Comparison of ENCODE assay signal across 8 mouse cellular contexts in the genomic region with DNA sequence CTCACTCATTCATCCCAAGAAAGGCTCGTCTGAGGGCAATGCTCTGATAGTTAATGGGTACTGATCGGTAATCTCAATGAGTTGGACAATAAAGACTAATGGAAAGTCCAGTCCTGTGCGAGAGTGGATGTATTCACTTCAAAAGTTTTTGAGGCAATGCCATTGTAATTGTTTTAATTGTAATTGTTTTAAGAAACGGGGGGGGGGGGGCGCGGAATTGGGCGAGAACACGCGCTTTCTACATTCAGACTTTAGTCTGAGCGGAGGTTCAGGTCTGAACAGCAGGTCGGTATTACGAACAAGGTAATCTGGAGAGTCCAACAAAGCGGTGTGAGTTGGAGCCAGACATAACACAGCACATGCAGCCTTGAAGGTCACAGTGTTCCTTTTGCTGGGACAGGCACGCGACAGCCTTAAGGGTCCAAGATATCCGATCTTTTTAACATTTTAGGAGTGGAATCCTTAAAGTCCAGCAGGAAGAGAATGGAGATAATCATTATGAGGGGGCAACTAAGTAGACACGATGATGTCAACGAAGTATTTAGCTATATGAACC. TPM values are rescaled to one million over a fixed set of nuclear protein-coding genes. Genes with fewer than 3 reads are reported as not detected.
DNase-seq lines count a peak whose midpoint lies in the region; ATAC-seq and TF ChIP-seq lines count a peak whose summit lies in the region.

No protein-coding gene starts in this region.

- H3K27me3 ChIP-seq in lung, postnatal 0 days (replicated peaks; ENCODE audit: insufficient read depth, low read length) = no peaks in the 10 kb centered on the region
- H3K27me3 ChIP-seq in embryonic facial prominence, embryonic 15.5 days = no peaks in the 10 kb centered on the region
- H3K27me3 ChIP-seq in intestine, postnatal 0 days (replicated peaks; ENCODE audit: control insufficient read depth, insufficient read depth, low read length) = no peaks in the 10 kb centered on the region

- H3K9me3 ChIP-seq in lung, postnatal 0 days (ENCODE audit: low read length) = no peaks in the 10 kb centered on the region
- H3K9me3 ChIP-seq in embryonic facial prominence, embryonic 15.5 days (replicated peaks) = no peaks in the 10 kb centered on the region
- no peaks in the 10 kb centered on the region for H3K9me3 ChIP-seq in intestine, postnatal 0 days (ENCODE audit: control insufficient read depth)

- peaks cover 19% of the 10 kb centered on the region; the same call in 1 of the 2 replicates for H3K79me2 ChIP-seq in macrophage (ENCODE audit: inconsistent target)

- no peak for TF ChIP-seq CTCF in lung, postnatal 0 days (IDR thresholded peaks at IDR 0.05)
- no peak for TF ChIP-seq CTCF in intestine, postnatal 0 days (IDR thresholded peaks at IDR 0.05; ENCODE audit: low read depth)

- H3K9ac ChIP-seq in lung, postnatal 0 days (replicated peaks; ENCODE audit: low read depth) = peak overlapping the region; percentile 88; the same call in 1 of the 2 replicates
- H3K9ac ChIP-seq in embryonic facial prominence, embryonic 15.5 days = peak overlapping the region; percentile 91
- peak overlapping the region; percentile 93 for H3K9ac ChIP-seq in intestine, postnatal 0 days (ENCODE audit: low read depth, low read length)

- no peak for DNase-seq in lung, postnatal 0 days (ENCODE audit: low spot score)
- DNase-seq in lung, adult 18-20 months = no peak
- DNase-seq in frontal cortex, postnatal 10 days (ENCODE audit: low spot score in 2 of 2) = no peak
- DNase-seq in layer of hippocampus, postnatal 25 days (ENCODE audit: extremely low spot score in 1 of 2, low spot score in 1 of 2) = no peak
- DNase-seq in cerebellum, postnatal 4 days (ENCODE audit: low spot score in 2 of 2) = no peak

- WGBS in lung, postnatal 0 days = 4% methylated on average over 18 of the region's 18 CpGs
- 2% methylated on average over 18 of the region's 18 CpGs for WGBS in embryonic facial prominence, embryonic 15.5 days
- 3% methylated on average over 18 of the region's 18 CpGs for WGBS in intestine, postnatal 0 days
- 5% methylated on average over 17 of the region's 18 CpGs for WGBS in macrophage (ENCODE audit: missing documents)

- H3K4me2 ChIP-seq in lung, postnatal 0 days (replicated peaks; ENCODE audit: low read depth, low read length) = peak overlapping the region; percentile 88
- H3K4me2 ChIP-seq in embryonic facial prominence, embryonic 15.5 days (replicated peaks) = peak overlapping the region; percentile 90
- H3K4me2 ChIP-seq in intestine, postnatal 0 days (replicated peaks; ENCODE audit: low read depth) = peak overlapping the region; percentile 96

- H3K36me3 ChIP-seq in lung, postnatal 0 days (ENCODE audit: insufficient read depth, low read length) = peaks cover 4% of the 10 kb centered on the region; the same call in 1 of the 2 replicates
- peaks cover 10% of the 10 kb centered on the region for H3K36me3 ChIP-seq in embryonic facial prominence, embryonic 15.5 days
- peaks cover 6% of the 10 kb centered on the region for H3K36me3 ChIP-seq in intestine, postnatal 0 days (ENCODE audit: control insufficient read depth, insufficient read depth)
- H3K36me3 ChIP-seq in macrophage (ENCODE audit: inconsistent target) = 0 out of 2 replicates have a peak, but pooled peaks cover 6% of the 10 kb centered on the region

- TF ChIP-seq EP300 in lung, postnatal 0 days (IDR thresholded peaks at IDR 0.05) = no peak

- no peak for ATAC-seq in lung, postnatal 0 days
- ATAC-seq in embryonic facial prominence, embryonic 15.5 days (ENCODE audit: insufficient number of reproducible peaks, low FRiP score, low TSS enrichment, low read depth) = no peak
- no peak for ATAC-seq in intestine, postnatal 0 days

- H3K27ac ChIP-seq in lung, postnatal 0 days (ENCODE audit: low read length) = peak overlapping the region; percentile 96
- H3K27ac ChIP-seq in embryonic facial prominence, embryonic 15.5 days (replicated peaks) = peak overlapping the region; percentile 98
- peak overlapping the region; percentile 91 for H3K27ac ChIP-seq in intestine, postnatal 0 days (ENCODE audit: low read depth, low read length)
- no peak overlapping the region for H3K27ac ChIP-seq in macrophage

- H3K4me3 ChIP-seq in lung, postnatal 0 days (ENCODE audit: low read depth, low read length) = peak overlapping the region; percentile 76
- peak overlapping the region; percentile 86 for H3K4me3 ChIP-seq in embryonic facial prominence, embryonic 15.5 days (replicated peaks)
- peak overlapping the region; percentile 91 for H3K4me3 ChIP-seq in intestine, postnatal 0 days (ENCODE audit: low read depth, low read length)
- H3K4me3 ChIP-seq in macrophage (ENCODE audit: inconsistent target) = peak overlapping the region; percentile 45

- H3K4me1 ChIP-seq in lung, postnatal 0 days (ENCODE audit: insufficient read depth, low read depth, low read length) = peaks cover 9% of the 10 kb centered on the region; the same call in 1 of the 2 replicates
- H3K4me1 ChIP-seq in embryonic facial prominence, embryonic 15.5 days = peaks cover 19% of the 10 kb centered on the region
- no peaks in the 10 kb centered on the region; the same call in 1 of the 2 replicates for H3K4me1 ChIP-seq in intestine, postnatal 0 days (replicated peaks; ENCODE audit: control insufficient read depth, insufficient read depth, low read length)

RNA-seq across cellular contexts. Expression of a gene that starts 1.0 kb away (rescaled TPM):
- 25.0 and 25.2 TPM in 2 replicates for polyA plus RNA-seq in lung, postnatal 0 days (2015; fragmentation: Nextera tagmentation; extraction: Ambion mirVana)
- 37.4 and 39.9 TPM in 2 replicates for polyA plus RNA-seq in embryonic facial prominence, embryonic 15.5 days (2015; fragmentation: Nextera tagmentation; extraction: Ambion mirVana)
- 12.9 and 15.4 TPM in 2 replicates for polyA plus RNA-seq in intestine, postnatal 0 days (2015; fragmentation: Nextera tagmentation; extraction: Ambion mirVana)
- total RNA-seq in macrophage (2018; cell fraction: chromatin; rRNA removed) = 100 to 1,000 TPM in 13 of 26 experiments, 10 to 100 TPM in 13; 52.9 to 345 (median 101) TPM
- 10 to 100 TPM; 16.7 to 60.5 (median 22.1) TPM for total RNA-seq in macrophage (2018; cell fraction: cytosol; rRNA removed)
- 100 to 1,000 TPM in 14 of 26 experiments, 10 to 100 TPM in 12; 46.0 to 278 (median 111) TPM for total RNA-seq in macrophage (2018; cell fraction: nucleus; rRNA removed)
- polyA plus RNA-seq in macrophage (2018) = 16.1 to 19.7 TPM (median 16.8 TPM) in 3 replicates
- total RNA-seq in layer of hippocampus, postnatal 25 days (2021) = 10 to 100 TPM; 38.3 to 42.1 TPM

RNA-seq across cellular contexts. Expression of a gene that starts 36.0 kb away (rescaled TPM):
- polyA plus RNA-seq in lung, postnatal 0 days (2015; fragmentation: Nextera tagmentation; extraction: Ambion mirVana) = 0.63 and 0.76 TPM in 2 replicates
- 1.7 and 1.8 TPM in 2 replicates for polyA plus RNA-seq in embryonic facial prominence, embryonic 15.5 days (2015; fragmentation: Nextera tagmentation; extraction: Ambion mirVana)
- polyA plus RNA-seq in intestine, postnatal 0 days (2015; fragmentation: Nextera tagmentation; extraction: Ambion mirVana) = 0.48 and 0.53 TPM in 2 replicates
- 1 to 10 TPM in 12 of 26 experiments, under 1 TPM in 14; 0.12 to 2.7 (median 0.80) TPM for total RNA-seq in macrophage (2018; cell fraction: chromatin; rRNA removed)
- 1 to 10 TPM in 2 of 26 experiments, under 1 TPM in 24; 0.23 to 1.2 (median 0.49) TPM for total RNA-seq in macrophage (2018; cell fraction: cytosol; rRNA removed)
- 1 to 10 TPM in 6 of 26 experiments, under 1 TPM in 19, not detected in 1; 0.12 to 2.3 (median 0.73) TPM for total RNA-seq in macrophage (2018; cell fraction: nucleus; rRNA removed)
- 0.66 to 0.84 TPM (median 0.82 TPM) in 3 replicates for polyA plus RNA-seq in macrophage (2018)
- 10 to 100 TPM; 13.2 to 13.4 TPM for total RNA-seq in layer of hippocampus, postnatal 25 days (2021)

RNA-seq across cellular contexts. Expression of a gene that starts 38.4 kb away (rescaled TPM):
- not detected in 2 replicates for polyA plus RNA-seq in lung, postnatal 0 days (2015; fragmentation: Nextera tagmentation; extraction: Ambion mirVana)
- not detected in 2 replicates for polyA plus RNA-seq in embryonic facial prominence, embryonic 15.5 days (2015; fragmentation: Nextera tagmentation; extraction: Ambion mirVana)
- polyA plus RNA-seq in intestine, postnatal 0 days (2015; fragmentation: Nextera tagmentation; extraction: Ambion mirVana) = not detected in 2 replicates
- total RNA-seq in macrophage (2018; cell fraction: chromatin; rRNA removed) = not detected
- total RNA-seq in macrophage (2018; cell fraction: cytosol; rRNA removed) = not detected
- total RNA-seq in macrophage (2018; cell fraction: nucleus; rRNA removed) = not detected
- not detected in 3 replicates for polyA plus RNA-seq in macrophage (2018)
- total RNA-seq in layer of hippocampus, postnatal 25 days (2021) = not detected

RNA-seq across cellular contexts. Expression of a gene that starts 44.1 kb away (rescaled TPM):
- polyA plus RNA-seq in lung, postnatal 0 days (2015; fragmentation: Nextera tagmentation; extraction: Ambion mirVana) = not detected in 2 replicates
- polyA plus RNA-seq in embryonic facial prominence, embryonic 15.5 days (2015; fragmentation: Nextera tagmentation; extraction: Ambion mirVana) = not detected in 2 replicates
- not detected in 2 replicates for polyA plus RNA-seq in intestine, postnatal 0 days (2015; fragmentation: Nextera tagmentation; extraction: Ambion mirVana)
- not detected for total RNA-seq in macrophage (2018; cell fraction: chromatin; rRNA removed)
- under 1 TPM in 1 of 26 experiments, not detected in 25; 0.74 TPM for total RNA-seq in macrophage (2018; cell fraction: cytosol; rRNA removed)
- 1 to 10 TPM in 1 of 26 experiments, not detected in 25; 1.3 TPM for total RNA-seq in macrophage (2018; cell fraction: nucleus; rRNA removed)
- polyA plus RNA-seq in macrophage (2018) = 0.54 TPM in 1 of 3 replicates, not detected in the others
- total RNA-seq in layer of hippocampus, postnatal 25 days (2021) = not detected
